Mouse (Mus musculus): Measurements from ENCODE around the gene Crct1. TPM values are rescaled to one million over a fixed set of nuclear protein-coding genes. Genes with fewer than 3 reads are reported as not detected.

Crct1 gene
- total RNA-seq (2022), result not detected

DNA sequence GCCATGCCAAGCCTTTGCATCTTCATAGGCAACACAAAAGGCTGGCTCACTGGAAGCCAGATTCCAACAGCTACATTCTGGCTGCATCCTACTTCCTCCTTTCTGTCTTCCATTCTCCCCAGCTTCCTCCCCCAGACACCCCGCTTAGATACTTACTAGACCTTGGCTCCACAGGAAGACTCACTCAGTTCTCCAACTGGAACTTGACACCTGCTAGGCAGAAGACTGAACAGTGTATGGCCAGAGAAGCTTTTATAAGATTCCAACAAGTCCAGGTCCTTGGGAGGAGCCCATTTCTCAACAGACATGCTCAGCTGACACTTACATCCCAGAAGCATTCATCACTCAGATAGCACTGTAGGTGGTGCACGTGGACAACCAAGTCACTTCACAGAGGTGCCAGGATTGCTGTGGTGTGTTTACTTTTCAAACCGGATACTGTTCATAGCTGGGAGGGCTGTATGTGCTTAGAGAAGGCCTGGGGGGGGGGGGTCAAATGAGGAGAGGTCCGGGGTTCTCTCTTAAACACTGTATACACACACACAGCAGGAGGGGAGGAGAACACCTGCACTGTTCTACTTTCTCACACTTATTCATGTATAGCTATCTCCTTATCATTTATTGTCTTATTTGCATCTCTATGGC is at the start of gene Crct1:
Gene Crct1, minus strand, starts transcription at position 228 of the 645 bp plus-strand sequence.
- DNase-seq (ENCODE audit: low spot score), result no peak

GRCm38 (mm10) chr3:93052826-93053474 is 37.5 kb upstream of the Crct1 start:
- no peak for DNase-seq (ENCODE audit: low spot score)

DNA sequence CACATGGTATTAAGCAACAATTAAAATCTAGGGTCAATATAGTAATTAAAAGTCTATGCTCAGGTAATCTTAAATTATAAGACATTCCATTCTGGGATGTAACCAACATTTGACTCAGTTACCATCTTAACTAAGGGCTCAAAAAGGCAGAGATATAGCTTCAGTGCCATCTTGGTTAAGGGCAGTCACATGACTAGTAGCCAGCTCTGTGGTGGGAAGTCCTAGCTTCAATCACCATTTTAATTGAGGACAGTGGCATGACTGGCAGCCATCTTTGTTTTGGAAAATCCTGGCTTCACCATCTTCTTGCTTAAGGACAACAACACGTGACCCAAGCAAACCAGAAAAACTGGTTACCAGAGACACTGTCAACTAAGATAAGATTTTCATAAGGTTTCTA is 34.7 kb upstream of the Crct1 start:
- DNase-seq (ENCODE audit: low spot score), result no peak

- no peak for DNase-seq (ENCODE audit: low spot score)
These were observed 16.0 kb upstream of the Crct1 start for GRCm38 (mm10) chr3:93031450-93031849.

GRCm38 (mm10) chr3:93025486-93025885 is 10.0 kb upstream of the Crct1 start:
- no peak for DNase-seq (ENCODE audit: low spot score)

DNA sequence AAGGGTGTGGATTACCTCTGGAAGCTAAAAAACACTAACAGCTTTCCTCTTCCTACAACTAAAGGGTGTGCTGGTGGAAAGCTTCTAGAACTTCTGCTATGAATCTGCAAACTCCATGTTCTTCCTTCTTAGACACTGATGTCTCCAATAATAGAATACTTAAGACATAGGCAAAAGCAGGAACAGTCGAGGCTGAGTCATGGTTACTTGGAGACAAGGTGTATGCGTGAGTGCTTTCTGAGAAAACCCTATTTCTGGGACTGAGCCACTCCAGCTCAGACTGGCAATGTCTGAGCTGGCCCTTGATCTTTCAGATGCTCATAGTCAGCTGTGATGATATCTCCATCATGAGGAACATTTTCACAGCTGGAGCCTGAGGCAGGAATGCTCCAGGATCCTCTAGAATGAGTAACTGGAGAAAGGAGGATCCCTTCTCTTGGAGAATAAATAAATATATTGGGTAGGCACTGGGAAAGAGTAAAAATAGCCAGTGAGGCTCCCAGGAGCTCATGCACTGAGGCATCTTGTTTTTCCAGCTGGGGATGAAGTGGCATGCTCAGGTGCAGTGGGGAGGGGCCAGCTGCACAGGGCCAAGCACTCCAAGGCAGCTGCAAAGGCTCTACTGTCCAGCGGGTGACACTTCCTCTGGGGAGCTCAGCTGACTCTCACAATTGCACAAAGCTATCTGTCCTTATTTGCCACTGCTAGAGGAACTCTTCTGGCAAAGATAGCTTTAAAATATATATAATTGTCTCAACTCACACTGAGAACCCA is 8.1 kb upstream of the Crct1 start:
- DNase-seq (ENCODE audit: low spot score), result no peak

- no peak for DNase-seq (ENCODE audit: low spot score)
These were observed 5.7 kb upstream of the Crct1 start for GRCm38 (mm10) chr3:93021171-93021570.

- DNase-seq (ENCODE audit: low spot score), result no peak
These were observed 3.5 kb upstream of the Crct1 start, which contains the start of gene Lce1m for GRCm38 (mm10) chr3:93018960-93019359. TSS of gene Lce1m (minus strand) at chr3:93019060.

- no peak for DNase-seq (ENCODE audit: low spot score)
These were observed 616 bp downstream of the Crct1 start for GRCm38 (mm10) chr3:93014871-93015270.

GRCm38 (mm10) chr3:93014378-93014801 is 1.1 kb downstream of the Crct1 start:
- DNase-seq (ENCODE audit: low spot score), result no peak

DNA sequence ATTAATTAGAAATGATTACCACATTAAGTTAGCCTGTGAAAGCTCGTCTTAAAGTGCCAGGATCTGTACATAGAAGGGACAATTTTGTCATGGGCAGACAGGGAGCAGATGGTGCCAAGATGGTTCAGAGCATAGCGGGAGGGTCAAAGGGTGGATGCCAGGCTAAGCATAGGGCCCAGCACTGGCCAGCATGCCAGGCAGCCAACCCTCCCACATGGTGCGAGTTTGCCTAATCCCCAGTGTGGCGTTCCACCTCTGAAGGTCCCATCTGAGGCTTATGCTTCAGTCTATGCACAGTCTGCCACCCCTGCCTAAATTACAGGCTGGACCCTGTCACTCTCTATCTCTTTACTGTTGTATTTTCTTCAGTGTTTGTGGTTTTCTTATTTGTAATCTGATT is 12.6 kb downstream of the Crct1 start:
- DNase-seq (ENCODE audit: low spot score), result no peak

GRCm38 (mm10) chr3:93000621-93001020 is 14.9 kb downstream of the Crct1 start:
- no peak for DNase-seq (ENCODE audit: low spot score)

- peak; percentile 14 for DNase-seq (ENCODE audit: low spot score)
These were observed 16.8 kb downstream of the Crct1 start for GRCm38 (mm10) chr3:92998691-92999090.

DNA sequence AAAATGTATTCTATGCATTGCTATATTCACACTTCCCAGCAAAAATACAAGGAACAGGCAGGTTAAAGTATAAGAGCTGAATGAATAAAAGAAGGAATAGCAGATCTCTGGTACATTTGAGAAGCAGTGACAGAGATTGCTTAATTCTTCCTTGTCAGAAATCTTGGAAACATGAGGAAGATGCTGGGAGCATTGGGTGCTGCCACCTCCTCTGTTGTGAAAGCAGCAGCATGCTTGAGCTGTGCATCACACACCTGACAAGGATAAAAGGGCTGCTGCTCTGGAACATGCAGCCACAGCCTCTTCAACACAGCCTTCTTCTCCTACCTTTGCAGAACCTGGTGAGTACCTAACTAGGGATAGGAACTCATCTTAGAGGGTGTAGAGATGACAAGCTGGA is 23.6 kb downstream of the Crct1 start, which contains the start of gene Lce3f:
Gene Lce3f, plus strand, starts transcription at position 301 of the 400 bp plus-strand sequence.
- no peak for DNase-seq (ENCODE audit: low spot score)

GRCm38 (mm10) chr3:92978484-92978883 is 37.0 kb downstream of the Crct1 start:
- no peak for DNase-seq (ENCODE audit: low spot score)

- no peak for DNase-seq (ENCODE audit: low spot score)
These were observed 48.7 kb downstream of the Crct1 start, which contains the start of gene Lce3e for GRCm38 (mm10) chr3:92966761-92967160. TSS of gene Lce3e (plus strand) at chr3:92967061.

Other genes with a start within 250 kb of the Crct1 start
- gene Lce1i, start 236.8 kb downstream of the Crct1 start, total RNA-seq (2022), result not detected
- not detected for gene Lce1j, start 225.2 kb downstream of the Crct1 start, total RNA-seq (2022)
- not detected for gene Lce1k, start 207.8 kb downstream of the Crct1 start, total RNA-seq (2022)
- not detected for gene Kprp, start 188.4 kb downstream of the Crct1 start, total RNA-seq (2022)
- not detected for gene Lce1l, start 164.4 kb downstream of the Crct1 start, total RNA-seq (2022)
- gene 2310050C09Rik, start 145.5 kb downstream of the Crct1 start, total RNA-seq (2022), result not detected
- not detected for gene Lce3a, start 89.5 kb downstream of the Crct1 start, total RNA-seq (2022)
- gene Lce3b, start 82.7 kb downstream of the Crct1 start, total RNA-seq (2022), result not detected
- not detected for gene Lce3c, start 71.2 kb downstream of the Crct1 start, total RNA-seq (2022)
- gene Lce3d, start 58.3 kb downstream of the Crct1 start, total RNA-seq (2022), result not detected
- gene Lce3e, start 48.6 kb downstream of the Crct1 start, total RNA-seq (2022), result not detected
- gene Lce3f, start 23.5 kb downstream of the Crct1 start, total RNA-seq (2022), result not detected
- not detected for gene Lce1m, start 3.4 kb upstream of the Crct1 start, total RNA-seq (2022)
- gene Gm4858, start 53.1 kb upstream of the Crct1 start, total RNA-seq (2022), result not detected
- not detected for gene Crnn, start 129.1 kb upstream of the Crct1 start, total RNA-seq (2022)
- gene Flg2, start 181.6 kb upstream of the Crct1 start, total RNA-seq (2022), result not detected